Mouse (Mus musculus): ENCODE results near the gene Olfr832. TPM values are rescaled to one million over a fixed set of nuclear protein-coding genes. Genes with fewer than 3 reads are reported as not detected.
"Not testable (repeated sequence)": the region's sequence is repeated elsewhere in the genome, so short reads cannot be mapped to it uniquely, and the experiment has no call there.

Gene Olfr832
- not detected in 2 replicates for total RNA-seq (2017)

GRCm38 (mm10) chr9:18936822-18937221 lies at the start of gene Olfr832:
Gene Olfr832 (plus strand): TSS chr9:18937122.
- ATAC-seq (replicated peaks in 1 of 2; ENCODE audit: insufficient read depth in 1 of 2, low FRiP score in 2 of 2, low TSS enrichment in 1 of 2, low read depth in 1 of 2, poor library complexity in 2 of 2, severe bottlenecking in 2 of 2): not testable (repeated sequence)

GRCm38 (mm10) chr9:18907699-18908098 lies 29.2 kb upstream of the Olfr832 start:
- not testable (repeated sequence) for ATAC-seq (replicated peaks in 1 of 2; ENCODE audit: insufficient read depth in 1 of 2, low FRiP score in 2 of 2, low TSS enrichment in 1 of 2, low read depth in 1 of 2, poor library complexity in 2 of 2, severe bottlenecking in 2 of 2)

GRCm38 (mm10) chr9:18927921-18928320 lies 9.0 kb upstream of the Olfr832 start:
- ATAC-seq (replicated peaks in 1 of 2; ENCODE audit: insufficient read depth in 1 of 2, low FRiP score in 2 of 2, low TSS enrichment in 1 of 2, low read depth in 1 of 2, poor library complexity in 2 of 2, severe bottlenecking in 2 of 2): not testable (repeated sequence)

GRCm38 (mm10) chr9:18962021-18962420 lies 25.1 kb downstream of the Olfr832 start:
- no peak for ATAC-seq (replicated peaks in 1 of 2; ENCODE audit: insufficient read depth in 1 of 2, low FRiP score in 2 of 2, low TSS enrichment in 1 of 2, low read depth in 1 of 2, poor library complexity in 2 of 2, severe bottlenecking in 2 of 2)

- ATAC-seq (replicated peaks in 1 of 2; ENCODE audit: insufficient read depth in 1 of 2, low FRiP score in 2 of 2, low TSS enrichment in 1 of 2, low read depth in 1 of 2, poor library complexity in 2 of 2, severe bottlenecking in 2 of 2): no peak
Observed at GRCm38 (mm10) chr9:18987690-18988089, 50.8 kb downstream of the Olfr832 start, which contains the start of gene Olfr834. Gene Olfr834 (plus strand): TSS chr9:18987990.

Other genes with a start within 250 kb of the Olfr832 start
- not detected in 2 replicates for gene Olfr24, start 173.1 kb upstream of the Olfr832 start, total RNA-seq (2017)
- not detected in 2 replicates for gene Olfr828, start 117.6 kb upstream of the Olfr832 start, total RNA-seq (2017)
- gene Olfr829, start 82.2 kb upstream of the Olfr832 start, total RNA-seq (2017): not detected in 2 replicates
- gene Olfr830, start 62.4 kb upstream of the Olfr832 start, total RNA-seq (2017): not detected in 2 replicates
- gene Olfr834, start 50.9 kb downstream of the Olfr832 start, total RNA-seq (2017): not detected in 2 replicates
- not detected in 2 replicates for gene Olfr835, start 95.6 kb downstream of the Olfr832 start, total RNA-seq (2017)
- gene Olfr836, start 183.3 kb downstream of the Olfr832 start, total RNA-seq (2017): not detected in 2 replicates
- gene Olfr837, start 199.2 kb downstream of the Olfr832 start, total RNA-seq (2017): not detected in 2 replicates
- not detected in 2 replicates for gene Olfr839-ps1, start 240.2 kb downstream of the Olfr832 start, total RNA-seq (2017)